Comparison of ENCODE assay signal across 12 mouse cellular contexts in the genomic region with DNA sequence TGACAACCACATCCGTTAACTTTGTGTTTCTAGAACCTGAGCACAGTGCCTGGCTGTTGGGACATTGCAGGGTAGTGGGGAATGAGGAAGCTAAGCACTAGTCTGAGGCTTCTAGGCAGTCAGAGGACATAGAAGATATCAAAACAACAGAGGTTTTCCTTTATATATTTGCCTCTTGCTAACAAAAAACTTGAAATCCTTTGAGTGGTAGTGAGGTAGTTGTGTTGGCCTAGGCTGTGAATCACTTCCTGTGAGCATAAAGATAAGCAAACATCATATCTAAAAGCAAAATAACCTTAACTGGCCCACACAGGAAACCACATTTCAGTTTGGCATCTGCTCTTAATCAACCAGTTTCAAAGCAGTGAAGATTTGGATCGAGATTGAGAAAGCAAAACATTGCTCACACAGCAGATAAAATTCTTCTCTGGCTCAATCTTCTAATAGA. TPM values are rescaled to one million over a fixed set of nuclear protein-coding genes. Genes with fewer than 3 reads are reported as not detected.
A peak's percentile ranks its signal among the peaks of the same experiment; 100 is the strongest.
DNase-seq lines count a peak whose midpoint lies in the region; ATAC-seq and TF ChIP-seq lines count a peak whose summit lies in the region.
"Had no signal": no experiment of that assay in that cellular context is flagged by ENCODE, and none has a peak within 500 bp of the region (broad histone marks: within the 10 kb centered on the region; RNA-seq: fewer than 3 reads in every experiment).

No protein-coding gene starts in this region.

- 28% methylated on average over 2 of the region's 2 CpGs for WGBS in heart, embryonic 15.5 days
- WGBS in thymus, adult 2 months = 0% methylated on average over 2 of the region's 2 CpGs
- WGBS in liver, embryonic 15.5 days (ENCODE audit: insufficient replicate concordance) = 9% methylated on average over 2 of the region's 2 CpGs

- peak overlapping the region; percentile 23; the same call in 1 of the 2 replicates for H3K27ac ChIP-seq in heart, embryonic 15.5 days
- H3K27ac ChIP-seq in thymus, adult 2 months (ENCODE audit: control insufficient read depth, insufficient read depth, low read length) = peak overlapping the region; percentile 96
- H3K27ac ChIP-seq in liver, embryonic 15.5 days (replicated peaks) = peak overlapping the region; percentile 24
- H3K27ac ChIP-seq: intestine, embryonic 15.5 days; limb, embryonic 10.5 days had no signal

- TF ChIP-seq POLR2A in thymus, adult 2 months (IDR thresholded peaks at IDR 0.05; ENCODE audit: control insufficient read depth, extremely low read depth, insufficient read depth, low read length, poor library complexity) = no peak

- no peak for DNase-seq in heart, postnatal 14 days
- DNase-seq in thymus, adult 2 months = peak; percentile 31
- DNase-seq in thymus, postnatal 4 days = no peak
- peak; percentile 26 for DNase-seq in thymus, postnatal 25 days
- no peak for DNase-seq in left cerebral cortex, postnatal 25 days (ENCODE audit: low spot score in 2 of 2)
- no peak for DNase-seq in right cerebral cortex, adult 18-20 months

- H3K4me3 ChIP-seq in heart, embryonic 15.5 days = no peak overlapping the region
- H3K4me3 ChIP-seq in thymus, adult 2 months (ENCODE audit: control insufficient read depth, insufficient read depth, low read length) = no peak overlapping the region
- H3K4me3 ChIP-seq in liver, embryonic 15.5 days (replicated peaks) = 0 out of 2 replicates have a peak overlapping the region, but pooled peaks have one; percentile 24
- H3K4me3 ChIP-seq: intestine, embryonic 15.5 days; limb, embryonic 10.5 days had no signal

- H3K4me1 ChIP-seq in heart, embryonic 15.5 days (replicated peaks) = no peaks in the 10 kb centered on the region
- no peaks in the 10 kb centered on the region; the same call in 1 of the 2 replicates for H3K4me1 ChIP-seq in thymus, adult 2 months (replicated peaks; ENCODE audit: control insufficient read depth, insufficient read depth, low read length)
- no peaks in the 10 kb centered on the region for H3K4me1 ChIP-seq in liver, embryonic 15.5 days (replicated peaks)
- H3K4me1 ChIP-seq: intestine, embryonic 15.5 days; limb, embryonic 10.5 days had no signal

- H3K27me3 ChIP-seq in heart, embryonic 15.5 days = no peaks in the 10 kb centered on the region
- H3K27me3 ChIP-seq in thymus, adult 2 months (ENCODE audit: control insufficient read depth, insufficient read depth, low read length) = no peaks in the 10 kb centered on the region
- no peaks in the 10 kb centered on the region for H3K27me3 ChIP-seq in liver, embryonic 15.5 days
- H3K27me3 ChIP-seq: intestine, embryonic 15.5 days; Patski had no signal

- no peak overlapping the region for H3K9ac ChIP-seq in heart, embryonic 15.5 days
- no peak overlapping the region for H3K9ac ChIP-seq in liver, embryonic 15.5 days
- H3K9ac ChIP-seq: intestine, embryonic 15.5 days had no signal

- no peaks in the 10 kb centered on the region for H3K36me3 ChIP-seq in heart, embryonic 15.5 days
- no peaks in the 10 kb centered on the region for H3K36me3 ChIP-seq in thymus, adult 2 months (ENCODE audit: control insufficient read depth, insufficient read depth, low read length)
- H3K36me3 ChIP-seq in liver, embryonic 15.5 days (replicated peaks) = no peaks in the 10 kb centered on the region
- H3K36me3 ChIP-seq: intestine, embryonic 15.5 days; limb, embryonic 10.5 days had no signal

- no peak overlapping the region for H3K4me2 ChIP-seq in heart, embryonic 15.5 days
- H3K4me2 ChIP-seq in liver, embryonic 15.5 days = no peak overlapping the region
- H3K4me2 ChIP-seq: intestine, embryonic 15.5 days had no signal

- intact Hi-C loops in heart, postnatal 14 days (cut with DNase I) = no loop called here
- intact Hi-C loops in left cerebral cortex, postnatal 25 days (cut with DNase I) = no loop called here

- TF ChIP-seq CTCF in thymus, adult 2 months (IDR thresholded peaks at IDR 0.05; ENCODE audit: borderline replicate concordance, control insufficient read depth, extremely low read depth, insufficient read depth, low read length, poor library complexity) = no peak

- H3K9me3 ChIP-seq in heart, embryonic 15.5 days (replicated peaks) = no peaks in the 10 kb centered on the region
- no peaks in the 10 kb centered on the region for H3K9me3 ChIP-seq in liver, embryonic 15.5 days (replicated peaks)
- H3K9me3 ChIP-seq: intestine, embryonic 15.5 days; limb, embryonic 10.5 days had no signal

- ATAC-seq in heart, embryonic 15.5 days (replicated peaks; ENCODE audit: insufficient number of reproducible peaks, insufficient read depth, low FRiP score, low read depth) = no peak; the same call in 1 of the 2 replicates
- ATAC-seq in liver, embryonic 15.5 days (ENCODE audit: insufficient read depth) = peak; percentile 56; the same call in 1 of the 2 replicates
- ATAC-seq: intestine, embryonic 15.5 days; midbrain, embryonic 16.5 days; Patski had no signal

RNA-seq across cellular contexts. Expression of a gene that starts 1.5 kb away (rescaled TPM):
- 5.5 and 13.0 TPM in 2 replicates for polyA plus RNA-seq in heart, embryonic 15.5 days (2015; fragmentation: Nextera tagmentation; extraction: Ambion mirVana)
- total RNA-seq in heart, postnatal 14 days (2021) = 1 to 10 TPM; 4.0 to 5.4 TPM
- polyA plus RNA-seq in thymus, adult 2 months (2012; rRNA removed) = 65.0 and 76.9 TPM in 2 replicates
- polyA plus RNA-seq in liver, embryonic 15.5 days (2015; fragmentation: Nextera tagmentation; extraction: Ambion mirVana) = 27.1 and 29.8 TPM in 2 replicates
- 10 to 100 TPM in 1 of 2 experiments, 1 to 10 TPM in 1; 9.6 to 11.8 TPM for total RNA-seq in left cerebral cortex, postnatal 25 days (2021)
- polyA plus RNA-seq: Patski had no signal

RNA-seq across cellular contexts. Expression of a gene that starts 37.6 kb away (rescaled TPM):
- polyA plus RNA-seq in heart, embryonic 15.5 days (2015; fragmentation: Nextera tagmentation; extraction: Ambion mirVana) = not detected in 2 replicates
- not detected for total RNA-seq in heart, postnatal 14 days (2021)
- 0.09 TPM in 1 of 2 replicates, not detected in the other for polyA plus RNA-seq in thymus, adult 2 months (2012; rRNA removed)
- polyA plus RNA-seq in liver, embryonic 15.5 days (2015; fragmentation: Nextera tagmentation; extraction: Ambion mirVana) = not detected in 2 replicates
- not detected for total RNA-seq in left cerebral cortex, postnatal 25 days (2021)
- polyA plus RNA-seq: intestine, embryonic 15.5 days; limb, embryonic 10.5 days; midbrain, embryonic 16.5 days; Patski had no signal

Comparison
In these comparisons a context has a peak if more than half of its experiments do, and no peak if none do; other contexts are left out.
1. DNase-seq: peak in thymus, adult 2 months (single experiment) and thymus, postnatal 25 days (single experiment); none in heart, postnatal 14 days (0 of 2), thymus, postnatal 4 days (single experiment), left cerebral cortex, postnatal 25 days (0 of 2) and right cerebral cortex, adult 18-20 months (single experiment).
2. H3K27ac ChIP-seq: peak in every context shown above with its lines; median percentile 96 in thymus, adult 2 months; 24 in liver, embryonic 15.5 days; 23 in heart, embryonic 15.5 days.